Mouse (Mus musculus) kidney, postnatal 25 days (tissue): ENCODE results near the gene Upb1.
"Not testable (repeated sequence)": the region's sequence is repeated elsewhere in the genome, so short reads cannot be mapped to it uniquely, and the experiment has no call there.

Experiments used
- DNase-seq, 2 experiments: peaks; one replicate each; pipeline ENCODE4 v3.0.0; 2021; ENCODE audit warnings: mixed read lengths in 2 of 2

Gene Upb1

DNA sequence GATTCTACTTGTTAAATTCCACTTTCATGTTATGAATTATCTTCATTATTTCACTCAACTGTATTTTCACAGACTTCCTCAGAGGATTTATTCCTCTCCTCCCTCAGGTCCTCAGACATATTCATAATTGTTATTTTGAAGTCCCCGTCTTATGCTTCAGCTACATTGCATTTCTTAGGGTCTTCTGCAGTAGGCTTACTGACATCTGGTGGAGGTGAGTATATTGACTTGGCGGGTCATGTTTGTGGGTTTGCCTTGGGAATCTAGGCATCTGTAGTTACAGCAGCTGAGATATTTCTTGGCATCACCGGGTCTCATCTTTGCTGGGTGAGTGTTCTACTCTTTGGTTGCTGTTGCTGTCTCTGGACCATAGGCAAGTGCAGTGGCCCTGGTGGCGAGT is at the start of gene Upb1:
Gene Upb1, plus strand, starts transcription at position 158 of the 400 bp plus-strand sequence.
- DNase-seq, result no peak

DNA sequence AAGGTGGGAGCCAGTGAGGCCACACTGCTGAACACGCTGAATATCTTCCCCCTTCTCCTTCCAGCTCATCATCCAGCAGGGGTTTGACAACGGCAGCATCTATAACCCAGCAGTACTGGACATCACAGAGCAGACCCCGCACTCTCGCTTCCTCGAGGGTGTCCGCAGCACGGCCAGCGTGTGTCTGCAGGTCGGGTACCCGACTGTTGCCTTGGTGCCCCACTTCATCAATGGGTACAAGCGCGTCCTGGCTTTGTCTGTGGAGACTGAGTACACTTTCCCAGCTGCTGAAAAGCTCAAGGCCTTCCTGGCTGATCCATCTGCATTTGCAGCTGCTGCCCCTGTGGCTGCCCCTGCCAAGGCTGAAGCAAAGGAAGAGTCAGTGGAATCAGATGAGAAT is 48.4 kb upstream of the Upb1 start:
- no peak for DNase-seq

DNA sequence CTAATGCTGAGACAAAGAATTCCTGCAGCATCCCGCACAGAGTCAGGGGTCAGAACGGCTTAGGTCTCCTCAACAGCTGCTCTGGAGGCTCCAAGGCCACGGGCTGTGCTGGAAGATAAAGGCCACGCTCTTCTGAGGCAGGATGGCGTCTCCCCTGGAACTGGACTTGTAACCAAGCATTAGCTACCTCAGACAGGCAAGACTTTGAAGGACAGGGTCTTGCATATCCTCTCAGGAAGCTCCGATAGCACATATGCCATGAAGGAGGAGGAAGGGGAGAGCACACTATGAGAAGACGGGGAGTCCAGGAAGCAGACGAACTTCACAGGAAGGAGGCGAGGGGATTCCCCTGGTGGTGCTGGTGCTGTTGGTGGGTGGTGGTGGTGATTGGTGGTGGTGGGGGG is 47.1 kb upstream of the Upb1 start:
- not testable (repeated sequence) for DNase-seq

DNA sequence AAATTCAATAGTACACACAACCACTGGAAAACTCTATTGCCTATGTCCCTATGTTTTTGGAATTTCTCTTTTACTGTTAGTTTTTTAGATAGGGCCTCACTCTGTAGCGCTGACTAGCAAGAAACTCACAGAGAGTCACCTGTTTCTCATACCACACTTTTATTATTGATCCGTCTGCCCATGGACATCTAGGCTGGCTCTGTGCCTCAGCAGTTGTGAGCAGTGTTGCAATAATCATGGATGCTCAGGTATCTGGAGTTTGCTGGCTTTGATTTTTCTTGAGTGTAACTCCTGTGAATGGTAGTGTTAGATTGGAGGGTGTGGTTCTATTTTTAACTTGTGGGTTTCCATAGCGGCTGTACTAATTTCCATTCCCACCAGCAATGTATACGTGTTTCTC is 45.6 kb upstream of the Upb1 start:
- no peak for DNase-seq

DNA sequence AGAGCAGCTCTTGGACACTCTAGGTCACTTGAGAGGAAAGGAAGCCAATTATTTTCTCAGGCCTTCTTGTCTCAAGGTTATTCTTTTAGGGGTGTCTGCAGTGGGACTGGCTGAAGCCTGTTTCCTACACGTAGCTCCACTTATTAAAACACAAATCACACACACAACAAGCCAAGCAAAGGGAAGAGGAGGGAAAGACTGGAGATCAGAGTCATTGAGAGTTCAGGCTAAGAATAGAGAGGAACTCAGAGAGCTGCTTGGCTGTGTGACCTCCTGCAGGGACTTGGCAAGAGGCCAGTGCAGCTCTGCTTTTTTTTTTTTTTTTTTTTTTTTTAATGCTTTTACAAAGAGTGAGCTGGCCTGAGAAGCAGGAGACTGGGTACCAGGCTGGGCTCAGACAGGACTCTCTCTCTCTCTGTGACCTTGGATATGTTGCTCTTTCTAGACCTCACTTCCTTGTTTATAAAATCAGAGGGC is 36.7 kb upstream of the Upb1 start:
- peak; percentile 75 to 79 for DNase-seq

DNA sequence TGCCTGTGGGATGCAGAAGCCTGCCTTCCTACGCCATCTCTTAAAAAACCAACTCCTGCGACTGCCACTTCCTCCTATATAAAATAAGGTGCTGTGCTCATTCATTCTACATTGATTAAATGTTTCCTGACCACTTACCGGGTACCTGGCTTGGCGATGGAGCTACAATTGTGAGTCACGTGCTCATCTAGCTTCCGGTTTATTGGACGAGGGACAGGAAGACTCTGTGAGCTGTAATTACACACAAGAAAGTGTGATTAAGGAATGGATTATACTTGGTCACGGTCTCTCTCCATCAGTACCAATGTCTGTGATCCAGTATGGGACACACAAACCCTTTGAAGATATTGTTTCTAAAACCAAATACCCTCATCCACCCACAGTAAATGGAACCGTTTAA is 36.1 kb upstream of the Upb1 start:
- DNase-seq, result no peak

DNA sequence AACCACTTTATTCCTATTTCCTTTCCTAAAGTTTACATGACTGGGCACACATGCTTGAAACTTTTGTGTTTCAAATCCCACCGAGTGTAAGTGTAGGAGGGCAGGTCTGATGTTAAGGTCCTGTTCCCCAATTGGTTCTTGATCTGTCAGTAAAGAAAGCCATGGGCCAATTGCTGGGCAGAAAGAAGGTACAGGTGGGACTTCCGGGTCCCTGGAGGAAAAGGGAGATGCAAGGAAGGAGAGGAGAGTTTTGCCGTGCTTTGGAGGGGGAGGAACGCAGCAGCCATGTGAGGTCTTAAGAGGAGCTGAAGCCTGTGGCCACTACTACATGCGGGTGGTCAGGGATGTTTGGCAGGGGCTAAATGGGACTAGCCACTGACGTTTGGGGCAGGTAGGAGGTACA is 35.7 kb upstream of the Upb1 start:
- DNase-seq, result no peak

DNA sequence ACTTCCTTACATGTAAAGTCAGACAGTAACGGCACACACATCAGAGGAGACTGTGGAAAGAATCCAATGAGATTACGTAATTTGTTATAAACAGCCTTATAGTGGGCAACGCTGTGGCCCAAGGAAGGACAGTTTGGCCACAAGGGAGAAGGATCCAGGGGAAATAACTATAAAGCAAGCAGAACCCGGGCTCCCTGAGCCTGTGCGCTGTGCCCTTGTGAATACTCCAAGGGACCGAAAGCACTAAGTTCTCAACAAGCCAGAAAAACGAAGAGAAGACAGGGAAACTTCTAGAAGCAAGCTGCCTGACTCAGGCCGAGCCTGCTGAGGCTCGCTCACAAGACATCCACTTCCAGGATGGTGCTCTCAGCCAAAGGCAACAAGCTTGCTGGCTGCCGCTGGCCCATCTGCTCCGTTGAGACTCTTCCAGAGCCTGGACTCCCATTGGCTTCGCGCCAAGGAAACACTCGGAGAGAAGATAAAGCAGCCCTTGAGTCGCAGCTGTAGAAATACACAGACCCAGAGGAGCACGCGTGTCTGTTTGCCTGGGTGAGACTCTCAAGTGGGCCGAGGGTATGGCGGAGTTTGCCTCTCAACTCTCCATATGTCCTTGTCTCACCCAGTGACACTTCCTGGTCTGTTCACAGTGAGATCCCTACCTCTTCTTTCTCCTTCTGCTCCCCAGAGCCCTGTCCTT is 27.1 kb upstream of the Upb1 start:
- not testable (repeated sequence) for DNase-seq

DNA sequence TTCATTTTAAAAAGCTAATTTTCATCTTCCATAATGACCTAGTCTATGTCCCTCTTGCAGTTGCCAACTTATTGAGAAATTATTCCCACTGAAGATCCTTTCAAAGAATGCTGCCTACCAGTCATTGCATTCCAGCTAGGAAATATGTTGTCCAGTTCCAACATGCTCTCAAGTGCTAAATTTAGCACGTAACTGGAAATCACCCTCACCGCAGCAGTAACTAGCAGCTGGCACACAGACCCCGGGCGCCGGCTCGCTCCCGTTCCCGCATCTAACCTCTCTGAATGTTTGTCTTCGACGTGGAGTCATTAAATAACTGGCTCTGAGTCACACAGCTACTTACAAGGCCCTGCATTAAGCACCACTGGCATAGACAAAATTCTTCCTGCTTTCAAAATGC is 22.2 kb upstream of the Upb1 start:
- DNase-seq, result no peak

DNA sequence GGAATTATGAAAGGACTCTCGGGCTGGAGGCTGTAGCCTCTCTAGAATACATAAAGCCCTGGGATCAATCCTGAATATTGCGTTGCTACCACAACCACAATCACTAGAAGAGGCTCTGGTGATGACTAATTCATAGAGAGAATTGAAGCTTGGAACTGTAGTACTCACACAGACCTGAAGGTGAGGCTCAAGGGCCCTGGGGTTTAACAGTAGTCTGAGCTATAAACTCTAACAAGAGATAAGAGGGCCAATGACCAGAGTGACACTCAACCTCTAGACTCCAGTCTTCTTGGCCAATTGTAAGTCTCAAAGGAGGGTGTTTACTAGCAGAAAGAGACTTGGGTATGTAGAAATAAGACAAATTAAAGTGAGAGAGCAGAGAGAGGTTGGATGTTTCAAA is 10.8 kb upstream of the Upb1 start:
- DNase-seq, result peak in 1 of 2 experiments; percentile 26

DNA sequence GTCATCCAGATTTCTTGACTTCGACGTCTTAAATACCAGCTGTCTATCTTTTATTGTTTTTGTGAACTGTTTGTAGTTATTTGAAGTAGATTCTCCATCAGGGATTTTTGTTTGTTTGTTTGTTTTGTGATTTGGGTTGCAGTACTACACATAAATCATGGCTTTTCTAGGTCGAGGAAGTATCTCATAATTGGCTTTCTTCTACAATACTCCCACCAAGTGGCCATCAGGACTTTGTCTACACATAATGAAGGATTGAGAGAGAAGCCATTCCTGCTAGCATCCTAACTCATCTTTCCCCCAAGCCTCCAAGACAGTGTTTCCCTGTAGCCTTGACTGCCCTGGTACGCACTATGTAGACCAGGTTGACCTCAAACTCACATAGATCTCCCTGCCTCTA is 10.1 kb upstream of the Upb1 start:
- no peak for DNase-seq

DNA sequence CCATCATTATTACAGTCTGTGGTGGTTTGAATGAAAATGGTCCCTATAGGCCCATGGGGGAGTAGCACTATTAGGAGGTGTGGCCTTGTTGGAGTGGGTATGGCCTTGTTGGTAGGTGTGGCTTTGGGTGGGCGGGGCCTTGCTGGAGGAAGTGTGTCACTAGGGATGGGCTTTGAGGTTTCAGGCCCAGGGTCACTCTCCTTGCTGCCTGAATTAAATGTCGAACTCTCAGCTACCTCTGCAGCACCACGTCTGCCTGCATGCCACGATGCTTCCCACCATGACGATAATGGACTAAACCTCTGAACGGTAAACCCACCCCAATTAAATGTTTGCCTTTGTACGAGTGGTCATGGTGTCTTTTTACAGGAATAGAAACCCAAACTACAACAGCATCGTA is 6.1 kb upstream of the Upb1 start:
- no peak for DNase-seq

DNA sequence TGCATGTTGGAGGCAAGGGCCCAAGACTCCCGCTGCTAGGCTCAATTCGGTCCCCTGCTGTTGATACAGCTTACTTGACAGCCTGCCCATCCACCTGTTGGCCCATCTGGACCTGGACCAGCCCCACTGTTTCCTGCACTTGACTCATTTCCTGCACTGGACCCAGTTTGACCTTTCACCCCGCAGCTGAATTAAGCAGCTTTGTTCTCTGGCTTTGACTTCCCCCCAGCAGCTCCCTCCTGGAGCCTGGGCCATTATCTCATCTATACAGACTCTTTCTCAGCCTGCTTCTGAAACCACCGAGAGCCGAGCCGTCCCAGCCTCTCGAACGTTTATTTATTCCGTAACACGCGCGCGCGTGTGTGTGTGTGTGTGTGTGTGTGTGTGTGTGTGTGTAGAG is 3.9 kb upstream of the Upb1 start:
- peak; percentile 71 to 76 for DNase-seq

DNA sequence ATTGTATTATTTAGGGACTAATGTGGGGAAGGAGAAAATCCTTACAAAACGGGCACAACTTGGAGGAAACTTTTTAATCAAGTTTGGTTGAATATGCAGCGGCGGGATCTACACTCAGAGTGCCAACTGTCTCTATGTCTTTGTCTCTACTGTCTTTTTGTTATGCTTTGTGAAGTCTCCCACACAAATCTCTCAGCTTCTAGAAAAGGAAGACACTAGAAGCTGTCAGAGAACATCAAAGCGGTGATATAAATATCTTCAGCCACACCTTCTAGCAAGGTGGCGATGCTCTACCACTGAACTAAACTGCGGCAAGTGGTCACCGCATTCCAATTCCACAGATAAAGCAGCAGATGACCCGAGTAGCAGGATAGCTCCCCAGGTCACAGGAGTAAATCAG is 5.0 kb downstream of the Upb1 start:
- DNase-seq, result no peak

DNA sequence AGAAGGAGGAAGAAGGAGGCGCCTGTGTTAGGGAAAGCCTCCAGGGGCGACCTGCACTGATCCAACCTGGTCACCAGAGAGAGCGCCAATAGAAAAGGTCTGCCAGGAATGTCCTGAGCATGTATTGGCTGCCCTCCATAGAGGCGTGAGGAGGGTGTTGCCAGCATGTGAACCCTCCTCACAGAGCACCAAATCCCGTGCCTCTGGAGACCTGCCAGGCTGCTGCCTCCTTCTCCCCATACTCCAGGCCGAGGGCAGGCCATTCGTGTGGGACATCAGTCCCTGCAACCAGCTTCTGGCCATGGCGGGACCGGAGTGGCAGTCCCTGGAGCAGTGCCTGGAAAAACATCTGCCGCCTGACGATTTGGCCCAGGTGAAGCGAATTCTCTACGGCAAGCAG is 5.8 kb downstream of the Upb1 start:
- DNase-seq, result peak; percentile 93 to 96

DNA sequence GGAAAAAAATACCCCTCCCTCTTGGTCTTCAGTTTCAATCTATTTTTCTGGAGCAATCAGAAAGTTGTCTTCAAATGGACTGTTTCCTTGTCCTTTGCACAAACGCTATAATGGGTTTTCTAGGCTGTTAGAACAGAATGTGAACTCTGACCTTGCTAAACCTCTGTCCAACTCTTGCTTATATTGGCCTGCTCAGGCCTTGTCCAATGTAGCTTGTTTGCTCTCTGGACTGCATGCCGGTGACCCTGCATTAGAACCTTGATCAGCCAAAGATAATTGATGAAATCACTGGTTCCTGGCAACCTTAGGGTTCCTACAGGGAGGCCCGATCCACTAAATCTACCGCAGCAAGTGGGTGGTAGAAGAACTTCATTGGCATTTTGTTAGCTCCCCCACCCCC is 6.8 kb downstream of the Upb1 start:
- DNase-seq, result peak in 1 of 2 experiments; percentile 38

DNA sequence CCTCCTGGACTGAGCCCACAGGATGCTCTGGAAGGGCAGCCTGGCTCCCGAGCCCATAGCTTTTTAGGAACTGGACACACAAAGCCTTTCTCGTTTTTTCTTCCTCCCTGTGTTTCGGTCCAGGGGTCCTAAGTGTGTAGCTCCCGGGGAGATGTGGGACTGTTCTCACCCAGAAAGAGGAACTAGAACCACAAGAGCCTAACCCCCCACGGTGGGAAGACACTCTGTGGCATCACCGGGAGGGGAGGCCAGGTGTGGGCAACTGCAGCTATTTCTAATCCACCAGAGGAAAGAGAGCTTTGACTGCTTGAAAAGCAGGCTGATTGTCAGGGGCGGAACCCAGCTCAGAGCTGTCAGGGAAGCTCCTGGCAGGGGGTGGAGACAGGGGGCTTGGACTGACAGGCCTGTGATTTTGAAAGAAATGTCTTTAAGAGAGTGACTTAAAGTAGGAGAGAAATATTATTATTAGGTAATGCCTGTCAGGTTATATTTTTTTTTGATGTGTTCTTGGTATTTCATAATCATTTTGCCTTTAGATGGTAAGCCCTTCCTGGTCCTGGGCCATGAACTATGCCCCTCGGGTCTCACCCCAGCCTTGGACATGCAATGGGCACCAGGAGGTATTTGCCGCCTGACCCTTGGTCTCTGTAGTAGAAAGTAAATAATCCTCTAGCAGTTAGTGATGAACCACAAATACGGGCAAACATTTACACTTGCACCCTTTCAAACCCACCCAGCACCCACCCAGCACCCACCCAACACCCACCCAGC is 10.6 kb downstream of the Upb1 start:
- not testable (repeated sequence) for DNase-seq

DNA sequence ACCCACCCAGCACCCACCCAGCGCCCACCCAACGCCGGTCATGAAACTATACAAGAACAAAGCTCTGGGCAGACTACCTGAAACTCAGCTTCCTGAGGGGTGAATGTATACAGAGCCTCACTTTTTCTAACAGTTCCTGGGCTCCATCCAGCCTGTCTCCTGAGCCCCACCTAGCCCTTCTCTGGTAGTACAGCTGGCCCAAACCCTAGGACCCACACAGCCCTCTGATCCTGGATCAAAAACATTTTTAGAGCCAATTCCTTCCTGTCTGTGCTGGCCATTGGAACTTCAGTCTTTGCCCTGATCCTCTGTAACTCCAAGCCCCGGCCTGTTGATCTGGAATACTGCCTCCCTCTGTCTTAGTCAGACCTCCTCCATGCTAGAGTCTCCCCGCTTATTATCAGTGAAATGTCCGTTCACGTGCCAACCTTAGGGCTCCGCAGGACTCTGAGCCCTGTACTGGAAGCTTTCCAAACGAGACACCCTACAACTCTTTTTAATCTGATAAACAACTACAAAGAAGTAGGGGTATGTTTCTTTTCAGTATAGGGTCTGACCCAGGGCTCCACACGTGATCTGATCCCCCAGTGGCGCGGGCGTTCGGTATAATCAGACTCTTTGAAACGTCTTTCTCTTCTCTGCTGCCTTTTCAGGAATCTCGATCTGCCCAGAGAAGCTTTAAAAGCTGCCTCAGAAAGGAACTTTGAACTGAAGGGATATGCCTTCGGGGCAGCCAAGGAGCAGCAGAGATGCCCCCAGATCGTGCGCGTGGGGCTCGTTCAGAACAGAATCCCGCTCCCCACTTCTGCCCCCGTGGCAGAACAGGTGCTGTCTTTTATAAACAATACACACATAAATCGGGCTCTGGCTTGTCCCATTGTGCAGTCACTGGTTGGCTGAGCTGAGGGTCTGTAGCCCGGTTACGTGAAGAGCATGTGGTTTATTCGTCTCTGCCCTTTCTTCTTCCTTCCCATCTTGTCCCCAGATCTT is 11.5 kb downstream of the Upb1 start:
- DNase-seq, result peak; percentile 47 to 77

DNA sequence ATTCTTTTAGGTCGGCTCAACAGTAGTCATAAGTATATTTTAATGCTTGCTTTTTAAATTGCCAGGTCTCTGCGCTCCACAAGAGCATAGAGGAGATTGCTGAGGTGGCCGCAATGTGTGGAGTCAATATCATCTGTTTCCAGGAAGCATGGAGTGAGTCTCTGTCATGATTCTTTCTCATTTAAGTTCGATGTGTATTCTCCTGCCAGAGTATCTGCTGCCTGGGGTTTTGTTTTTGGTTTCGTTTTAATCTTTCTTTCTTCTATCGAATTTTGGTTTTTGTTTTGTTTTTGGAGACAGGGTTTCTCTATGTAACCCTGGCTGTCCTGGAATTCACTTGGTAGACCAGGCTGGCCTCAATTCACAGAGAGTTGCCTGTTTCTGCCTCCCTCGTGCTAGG is 14.0 kb downstream of the Upb1 start:
- no peak for DNase-seq

DNA sequence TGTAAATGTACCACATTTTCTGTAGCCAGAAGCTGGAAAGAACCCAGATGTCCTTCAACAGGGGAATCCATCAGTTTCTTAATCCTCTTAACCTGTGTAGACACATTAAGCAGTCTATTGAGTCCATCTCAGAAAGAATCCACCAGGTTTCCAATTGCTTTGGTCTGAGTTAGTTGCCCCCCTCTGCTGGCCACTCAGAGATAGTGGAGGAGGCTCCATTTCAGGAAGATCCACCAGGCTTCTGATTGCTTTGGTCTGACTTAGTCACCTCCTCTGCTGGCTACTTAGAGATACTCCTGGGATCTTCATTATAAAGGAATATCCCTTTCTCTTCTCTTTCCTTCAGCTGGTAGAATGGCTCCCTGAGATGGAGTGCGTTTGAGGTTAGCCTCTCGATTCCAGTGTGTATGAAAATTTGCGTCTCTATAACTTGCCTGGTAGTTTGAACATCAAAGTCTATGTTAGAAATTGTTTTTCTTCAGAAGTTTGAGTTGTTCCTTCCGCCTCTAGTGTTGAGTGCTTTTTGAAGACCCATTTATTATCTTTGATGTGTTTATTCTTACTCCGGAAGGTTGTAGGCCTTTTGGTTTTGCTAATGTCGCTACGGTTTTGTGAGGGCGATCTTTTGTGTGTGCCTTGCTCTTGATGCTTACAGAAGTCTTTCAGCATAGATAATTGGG is 16.6 kb downstream of the Upb1 start:
- no peak for DNase-seq

DNA sequence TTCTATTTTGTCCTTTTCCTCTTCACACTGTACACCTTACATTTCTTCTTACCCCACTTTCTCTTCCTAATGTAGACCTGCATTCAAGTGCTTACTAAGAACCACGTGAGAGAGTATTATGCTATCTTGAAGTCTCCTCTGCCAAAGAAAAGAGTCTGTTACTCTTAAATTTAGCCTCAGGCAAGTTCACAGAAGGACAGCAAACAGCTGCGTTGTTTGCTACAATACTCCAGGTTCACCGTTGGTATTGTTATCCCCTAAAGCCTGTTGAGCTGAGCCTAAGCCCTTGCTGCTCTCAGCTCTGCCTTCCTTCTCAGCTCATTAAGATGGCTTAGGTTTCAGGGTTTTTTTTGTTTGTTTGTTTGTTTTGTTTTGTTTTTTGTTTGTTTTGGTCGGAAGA is 17.8 kb downstream of the Upb1 start:
- no peak for DNase-seq

DNA sequence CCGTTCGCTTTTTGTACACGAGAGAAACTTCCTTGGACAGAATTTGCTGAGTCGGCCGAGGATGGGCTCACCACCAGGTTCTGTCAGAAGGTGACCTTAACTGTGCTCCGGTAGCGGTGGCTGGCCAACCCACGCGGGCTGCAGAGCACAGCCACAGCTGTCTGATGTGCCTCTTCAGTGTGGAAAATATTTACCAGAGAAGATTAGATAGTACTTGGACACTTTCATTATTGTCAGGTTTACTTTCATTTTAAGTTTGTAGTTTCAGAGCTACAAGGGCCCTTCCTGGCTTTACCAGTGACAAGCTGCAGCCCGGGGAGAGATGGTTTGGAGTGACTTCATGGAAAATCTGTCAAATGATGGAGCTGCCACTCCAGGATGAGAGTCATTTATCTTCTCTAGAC is 23.6 kb downstream of the Upb1 start:
- peak; percentile 39 to 64 for DNase-seq
